8 mouse cellular contexts compared by ENCODE assay signal in genomic region chr1:92833987-92834706, GRCm38 (mm10). TPM values are rescaled to one million over a fixed set of nuclear protein-coding genes. Genes with fewer than 3 reads are reported as not detected.
DNase-seq lines count a peak whose midpoint lies in the region; ATAC-seq and TF ChIP-seq lines count a peak whose summit lies in the region.

No protein-coding gene starts in this region.

- peak overlapping the region; percentile 95; the same call in 1 of the 2 replicates for H3K4me3 ChIP-seq in limb, embryonic 12.5 days (replicated peaks)
- no peak overlapping the region for H3K4me3 ChIP-seq in stomach, postnatal 0 days (ENCODE audit: low read depth, low read length)

- 67% methylated on average over 7 of the region's 7 CpGs for WGBS in limb, embryonic 12.5 days
- 68% methylated on average over 7 of the region's 7 CpGs for WGBS in stomach, postnatal 0 days

- 0 out of 2 replicates have a peak, but pooled peaks cover 2% of the 10 kb centered on the region for H3K27me3 ChIP-seq in limb, embryonic 12.5 days
- H3K27me3 ChIP-seq in stomach, postnatal 0 days (ENCODE audit: control insufficient read depth, insufficient read depth, low read length): no peaks in the 10 kb centered on the region

- DNase-seq in urinary bladder, adult 18-20 months (ENCODE audit: low spot score in 2 of 2): peak; percentile 54 to 81
- no peak for DNase-seq in urinary bladder, postnatal 10 days (ENCODE audit: low spot score)
- DNase-seq in embryo, embryonic 11.5 days (ENCODE audit: low read depth, low spot score): peak; percentile 77
- peak; percentile 84 for DNase-seq in kidney, adult 9 months
- peak; percentile 73 for DNase-seq in naive thymus-derived CD4-positive, alpha-beta T cell, adult 2 months (ENCODE audit: low read depth)
- DNase-seq in stomach, postnatal 0 days (ENCODE audit: low spot score): peak; percentile 82

- peak overlapping the region; percentile 78 for H3K4me2 ChIP-seq in limb, embryonic 12.5 days
- H3K4me2 ChIP-seq in stomach, postnatal 0 days (replicated peaks; ENCODE audit: low read depth): no peak overlapping the region

- peak; percentile 96 for TF ChIP-seq CTCF in stomach, postnatal 0 days (IDR thresholded peaks at IDR 0.05; ENCODE audit: low read depth)

- no peak overlapping the region for H3K27ac ChIP-seq in limb, embryonic 12.5 days
- no peak overlapping the region for H3K27ac ChIP-seq in stomach, postnatal 0 days (replicated peaks)

- H3K36me3 ChIP-seq in limb, embryonic 12.5 days: peaks cover 40% of the 10 kb centered on the region
- no peaks in the 10 kb centered on the region for H3K36me3 ChIP-seq in stomach, postnatal 0 days (ENCODE audit: control insufficient read depth, insufficient read depth, low read length)

- peaks cover 22% of the 10 kb centered on the region for H3K4me1 ChIP-seq in limb, embryonic 12.5 days (replicated peaks)
- no peaks in the 10 kb centered on the region; the same call in 1 of the 2 replicates for H3K4me1 ChIP-seq in stomach, postnatal 0 days (replicated peaks; ENCODE audit: control insufficient read depth, insufficient read depth)

- no peak for TF ChIP-seq EP300 in stomach, postnatal 0 days (optimal IDR thresholded peaks at IDR 0.05)

- peak overlapping the region; percentile 94; the same call in 1 of the 2 replicates for H3K9ac ChIP-seq in limb, embryonic 12.5 days (replicated peaks)
- H3K9ac ChIP-seq in stomach, postnatal 0 days (ENCODE audit: low read length): no peak overlapping the region

- ATAC-seq in granulocyte monocyte progenitor cell, adult 5-6 weeks (replicated peaks; ENCODE audit: poor library complexity, severe bottlenecking): peak; percentile 47
- no peak for ATAC-seq in limb, embryonic 12.5 days (ENCODE audit: insufficient number of reproducible peaks, insufficient read depth, low FRiP score, low TSS enrichment, low read depth)
- ATAC-seq in stomach, postnatal 0 days (ENCODE audit: low FRiP score, low TSS enrichment): peak; percentile 39; the same call in 1 of the 2 replicates

- no peaks in the 10 kb centered on the region for H3K9me3 ChIP-seq in limb, embryonic 12.5 days
- no peaks in the 10 kb centered on the region for H3K9me3 ChIP-seq in stomach, postnatal 0 days (ENCODE audit: control insufficient read depth, low read length)

RNA-seq across cellular contexts. Expression of gene Gpc1, which starts 2.7 kb away (rescaled TPM):
- total RNA-seq in granulocyte monocyte progenitor cell, adult 5-6 weeks (2014; fragmentation: Nextera tagmentation): 63.6 and 65.2 TPM in 2 replicates
- total RNA-seq in granulocyte monocyte progenitor cell, adult 5-6 weeks (2017): 70.6 and 74.6 TPM in 2 replicates
- 82.2 and 87.9 TPM in 2 replicates for polyA plus RNA-seq in limb, embryonic 12.5 days (2016; fragmentation: Nextera tagmentation; extraction: Ambion mirVana)
- polyA plus RNA-seq in stomach, postnatal 0 days (2015; fragmentation: Nextera tagmentation; extraction: Ambion mirVana): 14.0 and 15.5 TPM in 2 replicates
